Comparison of ENCODE assay signal across 23 mouse cellular contexts in genomic region chr11:76674199-76674598, GRCm38 (mm10). TPM values are rescaled to one million over a fixed set of nuclear protein-coding genes. Genes with fewer than 3 reads are reported as not detected.
DNase-seq lines count a peak whose midpoint lies in the region; ATAC-seq lines count a peak whose summit lies in the region.
"Had no signal": no experiment of that assay in that cellular context is flagged by ENCODE, and none has a peak within 500 bp of the region (broad histone marks: within the 10 kb centered on the region; RNA-seq: fewer than 3 reads in every experiment).

No protein-coding gene starts in this region.

- H3K4me1 ChIP-seq in limb, embryonic 12.5 days (replicated peaks) = peaks cover 11% of the 10 kb centered on the region

- H3K4me2 ChIP-seq in limb, embryonic 12.5 days = no peak overlapping the region
- H3K4me2 ChIP-seq: embryonic facial prominence, embryonic 13.5 days; forebrain, embryonic 13.5 days; heart, embryonic 11.5 days; heart, embryonic 15.5 days; hindbrain, embryonic 14.5 days; intestine, embryonic 15.5 days had no signal

- no peaks in the 10 kb centered on the region for H3K36me3 ChIP-seq in limb, embryonic 12.5 days
- H3K36me3 ChIP-seq: embryonic facial prominence, embryonic 13.5 days; G1E; heart, embryonic 15.5 days; hindbrain, embryonic 10.5 days; intestine, embryonic 15.5 days had no signal

- no peak for ATAC-seq in limb, embryonic 12.5 days (ENCODE audit: insufficient number of reproducible peaks, insufficient read depth, low FRiP score, low TSS enrichment, low read depth)
- ATAC-seq: CD4-positive, CD25-positive, alpha-beta regulatory T cell, adult 4 months; forebrain, embryonic 13.5 days; forebrain, postnatal 0 days; intestine, embryonic 15.5 days had no signal

- no peak overlapping the region for H3K9ac ChIP-seq in limb, embryonic 12.5 days (replicated peaks)
- H3K9ac ChIP-seq: embryonic facial prominence, embryonic 13.5 days; forebrain, embryonic 13.5 days; forebrain, postnatal 0 days; heart, embryonic 15.5 days; hindbrain, embryonic 14.5 days; intestine, embryonic 15.5 days had no signal

- H3K9me3 ChIP-seq in limb, embryonic 12.5 days = no peaks in the 10 kb centered on the region
- H3K9me3 ChIP-seq: embryonic facial prominence, embryonic 13.5 days; forebrain, embryonic 13.5 days; G1E; heart, embryonic 15.5 days; hindbrain, embryonic 10.5 days; intestine, embryonic 15.5 days had no signal

- 38% methylated on average over 8 of the region's 8 CpGs for WGBS in limb, embryonic 12.5 days

- peaks cover 69% of the 10 kb centered on the region for H3K27me3 ChIP-seq in limb, embryonic 12.5 days

- H3K4me3 ChIP-seq in limb, embryonic 12.5 days (replicated peaks) = 0 out of 2 replicates have a peak overlapping the region, but pooled peaks have one; percentile 6
- H3K4me3 ChIP-seq: embryonic facial prominence, embryonic 13.5 days; forebrain, embryonic 13.5 days; heart, adult 2 months; heart, embryonic 15.5 days; hindbrain, embryonic 10.5 days; intestine, embryonic 15.5 days had no signal

- H3K27ac ChIP-seq in limb, embryonic 12.5 days = no peak overlapping the region
- H3K27ac ChIP-seq: embryonic facial prominence, embryonic 13.5 days; forebrain, embryonic 13.5 days; heart, adult 2 months; heart, embryonic 15.5 days; hindbrain, embryonic 10.5 days; hindbrain, embryonic 14.5 days; intestine, embryonic 15.5 days had no signal

- DNase-seq in cerebellum, adult 11-12 months = peak; percentile 30
- DNase-seq in cerebellum, adult 9-10 months = no peak
- peak; percentile 48 to 61 for DNase-seq in cerebellum, postnatal 14 days
- DNase-seq in cerebellum, adult 8-10 months = no peak
- DNase-seq in brain, adult 2 months (ENCODE audit: low read depth, low spot score) = peak; percentile 81
- DNase-seq in thymus, postnatal 10 days (ENCODE audit: low spot score in 2 of 2) = no peak
- DNase-seq: adrenal gland, postnatal 10 days; B cell, adult 2 months; forebrain, postnatal 0 days; gastrocnemius, postnatal 14 days; heart, adult 2 months; kidney, adult 18-20 months had no signal

RNA-seq across cellular contexts. Expression of gene Bhlha9, which starts 1.9 kb away (rescaled TPM):
- polyA plus RNA-seq in limb, embryonic 12.5 days (2016; fragmentation: Nextera tagmentation; extraction: Ambion mirVana) = 8.8 and 9.6 TPM in 2 replicates
- polyA plus RNA-seq: CD4-positive, CD25-positive, alpha-beta regulatory T cell, adult 4 months; embryonic facial prominence, embryonic 13.5 days; G1E; gonadal fat pad, adult 2 months; heart, adult 2 months had no signal

RNA-seq across cellular contexts. Expression of gene Trarg1, which starts 5.4 kb away (rescaled TPM):
- polyA plus RNA-seq in limb, embryonic 12.5 days (2016; fragmentation: Nextera tagmentation; extraction: Ambion mirVana) = 0.17 and 0.18 TPM in 2 replicates
- polyA plus RNA-seq: CD4-positive, CD25-positive, alpha-beta regulatory T cell, adult 4 months; forebrain, embryonic 13.5 days; G1E had no signal

RNA-seq across cellular contexts. Expression of gene Abr, which starts 52.1 kb away (rescaled TPM):
- polyA plus RNA-seq in limb, embryonic 12.5 days (2016; fragmentation: Nextera tagmentation; extraction: Ambion mirVana) = 48.3 and 54.0 TPM in 2 replicates
- polyA plus RNA-seq: G1E had no signal

Comparison
In these comparisons a context has a peak if more than half of its experiments do, and no peak if none do; other contexts are left out.
1. DNase-seq: peak in cerebellum, adult 11-12 months (single experiment), cerebellum, postnatal 14 days (2 of 2) and brain, adult 2 months (single experiment); none in cerebellum, adult 9-10 months (single experiment), cerebellum, adult 8-10 months (single experiment) and thymus, postnatal 10 days (0 of 2).